Mouse (Mus musculus) stomach, postnatal 0 days (tissue): ENCODE results near the gene Apba1.

Experiments used
- CTCF ChIP-seq: IDR thresholded peaks from 2 replicates; pipeline ENCODE4 v1.5.1; 2016; ENCODE audit warnings: antibody characterized with exemption, low read depth, mild to moderate bottlenecking, moderate library complexity
- EP300 ChIP-seq: optimal IDR thresholded peaks from 2 replicates; pipeline ENCODE3; 2016; ENCODE audit warnings: antibody characterized with exemption

GRCm38 (mm10) chr19:23891421-23891820, 132.7 kb downstream of the Apba1 start:
- TF ChIP-seq CTCF (no peak), EP300 (no peak)
